Mouse (Mus musculus) brain, embryonic 14.5 days (tissue): ENCODE measurements around the gene Rab42.

ENCODE experiments used
- CTCF ChIP-seq: fragments of 200-500 bp; IDR thresholded peaks from 2 replicates; pipeline ENCODE4 v1.5.1; 2012; ENCODE audit warnings: inconsistent platforms, mild to moderate bottlenecking, moderate library complexity, borderline replicate concordance; ENCODE audit not compliant: insufficient read depth, insufficient read length; ENCODE audit errors: extremely low read depth
- POLR2A ChIP-seq: fragments of 200-500 bp; IDR thresholded peaks from 2 replicates; pipeline ENCODE4 v1.6.1; 2012; ENCODE audit warnings: mild to moderate bottlenecking, inconsistent platforms, borderline replicate concordance; ENCODE audit not compliant: poor library complexity, insufficient read depth, insufficient read length, severe bottlenecking; ENCODE audit errors: extremely low read depth

DNA sequence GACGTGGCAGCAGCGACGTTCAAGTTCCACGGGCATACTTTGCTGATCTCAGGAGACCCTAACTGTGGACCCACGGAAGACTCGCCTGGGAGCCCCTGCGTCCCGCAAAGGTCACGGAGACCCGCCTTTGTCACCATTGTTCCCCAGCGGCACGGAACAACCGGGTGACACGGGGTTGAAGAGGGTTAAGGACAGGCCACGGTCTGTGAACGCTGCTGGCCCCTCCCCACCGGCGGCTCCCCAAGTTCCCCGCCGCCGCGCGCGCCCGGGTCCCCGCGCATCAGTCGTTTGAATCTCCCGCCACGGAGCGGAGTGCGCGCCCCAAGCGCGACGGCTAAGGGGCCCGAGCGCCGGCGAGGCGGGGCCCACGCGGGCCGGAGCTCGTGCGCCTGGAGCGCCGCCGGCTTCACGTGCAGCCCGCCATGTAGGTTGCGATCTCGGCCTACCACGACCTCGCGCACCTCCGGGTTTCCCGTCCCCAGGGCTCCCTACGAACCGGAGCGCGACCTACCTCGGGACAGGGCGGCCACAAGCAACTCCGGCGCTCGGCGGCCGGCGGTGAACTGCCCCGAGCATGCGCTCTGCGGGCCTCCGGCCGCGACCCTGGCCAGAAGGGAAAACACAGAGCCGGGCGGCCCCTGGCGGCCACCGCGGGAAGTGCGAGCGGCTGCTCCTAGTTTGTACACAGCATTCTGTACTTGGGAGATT is 42.1 kb upstream of the Rab42 start:
- TF ChIP-seq CTCF (peak; percentile 96), POLR2A (peak; percentile 82)
